Mouse (Mus musculus) ovary, postnatal 14 days (tissue): ENCODE results near the gene Prps1l3.
"Not testable (repeated sequence)": the region's sequence is repeated elsewhere in the genome, so short reads cannot be mapped to it uniquely, and the experiment has no call there.

Experiments
- DNase-seq: peaks from one replicate; pipeline ENCODE4 v3.0.0; 2022; ENCODE audit warnings: low spot score

The Prps1l3 gene

GRCm38 (mm10) chr12:57230192-57230706 is at the start of gene Prps1l3, which contains the start of gene Mipol1:
Prps1l3 (plus strand) TSS chr12:57230412.
Mipol1 (plus strand) TSS chr12:57230427.
- peak; percentile 66 for DNase-seq

- no peak for DNase-seq
Measured at GRCm38 (mm10) chr12:57184401-57185147, 45.6 kb upstream of the Prps1l3 start.

GRCm38 (mm10) chr12:57185475-57185874 is 44.7 kb upstream of the Prps1l3 start:
- no peak for DNase-seq

GRCm38 (mm10) chr12:57186126-57186525 is 44.1 kb upstream of the Prps1l3 start:
- no peak for DNase-seq

GRCm38 (mm10) chr12:57187032-57187431 is 43.2 kb upstream of the Prps1l3 start:
- DNase-seq = no peak

- no peak for DNase-seq
Measured at GRCm38 (mm10) chr12:57194609-57195008, 35.6 kb upstream of the Prps1l3 start.

- no peak for DNase-seq
Measured at GRCm38 (mm10) chr12:57196286-57196607, 34.0 kb upstream of the Prps1l3 start.

- peak; percentile 17 for DNase-seq
Measured at GRCm38 (mm10) chr12:57196608-57197362, 33.4 kb upstream of the Prps1l3 start.

GRCm38 (mm10) chr12:57197363-57198026 is 32.7 kb upstream of the Prps1l3 start, which contains the start of gene Slc25a21:
Slc25a21 (minus strand) TSS chr12:57197472.
- no peak for DNase-seq

- DNase-seq = no peak
Measured at GRCm38 (mm10) chr12:57198269-57198668, 31.9 kb upstream of the Prps1l3 start.

- no peak for DNase-seq
Measured at GRCm38 (mm10) chr12:57199427-57199826, 30.8 kb upstream of the Prps1l3 start.

- no peak for DNase-seq
Measured at GRCm38 (mm10) chr12:57201901-57202300, 28.3 kb upstream of the Prps1l3 start.

GRCm38 (mm10) chr12:57204276-57204851 is 25.8 kb upstream of the Prps1l3 start:
- DNase-seq = no peak

- no peak for DNase-seq
Measured at GRCm38 (mm10) chr12:57211353-57212311, 18.6 kb upstream of the Prps1l3 start.

- not testable (repeated sequence) for DNase-seq
Measured at GRCm38 (mm10) chr12:57212463-57212862, 17.7 kb upstream of the Prps1l3 start.

GRCm38 (mm10) chr12:57226411-57226810 is 3.8 kb upstream of the Prps1l3 start:
- no peak for DNase-seq

GRCm38 (mm10) chr12:57227776-57228175 is 2.4 kb upstream of the Prps1l3 start:
- DNase-seq = no peak

GRCm38 (mm10) chr12:57229703-57230102 is 509 bp upstream of the Prps1l3 start:
- no peak for DNase-seq

- DNase-seq = no peak
Measured at GRCm38 (mm10) chr12:57231085-57231875, 1.1 kb downstream of the Prps1l3 start.

GRCm38 (mm10) chr12:57233386-57233785 is 3.2 kb downstream of the Prps1l3 start:
- DNase-seq = no peak
